Mouse (Mus musculus) subcutaneous adipose tissue, adult 2 months (tissue): ENCODE results near the gene Cul4a. TPM values are rescaled to one million over a fixed set of nuclear protein-coding genes. Genes with fewer than 3 reads are reported as not detected.

Source experiments
- polyA plus RNA-seq: library from polyadenylated mRNA; depleted of rRNA; stranded (reverse); fragments of >200 nt; gene quantifications from 2 replicates; pipeline ENCODE4 v1.2.3, GENCODE M21; 2012; ENCODE audit warnings: low replicate concordance; rRNA removed

Gene Cul4a
- polyA plus RNA-seq: 48.4 and 62.7 TPM in 2 replicates

DNA sequence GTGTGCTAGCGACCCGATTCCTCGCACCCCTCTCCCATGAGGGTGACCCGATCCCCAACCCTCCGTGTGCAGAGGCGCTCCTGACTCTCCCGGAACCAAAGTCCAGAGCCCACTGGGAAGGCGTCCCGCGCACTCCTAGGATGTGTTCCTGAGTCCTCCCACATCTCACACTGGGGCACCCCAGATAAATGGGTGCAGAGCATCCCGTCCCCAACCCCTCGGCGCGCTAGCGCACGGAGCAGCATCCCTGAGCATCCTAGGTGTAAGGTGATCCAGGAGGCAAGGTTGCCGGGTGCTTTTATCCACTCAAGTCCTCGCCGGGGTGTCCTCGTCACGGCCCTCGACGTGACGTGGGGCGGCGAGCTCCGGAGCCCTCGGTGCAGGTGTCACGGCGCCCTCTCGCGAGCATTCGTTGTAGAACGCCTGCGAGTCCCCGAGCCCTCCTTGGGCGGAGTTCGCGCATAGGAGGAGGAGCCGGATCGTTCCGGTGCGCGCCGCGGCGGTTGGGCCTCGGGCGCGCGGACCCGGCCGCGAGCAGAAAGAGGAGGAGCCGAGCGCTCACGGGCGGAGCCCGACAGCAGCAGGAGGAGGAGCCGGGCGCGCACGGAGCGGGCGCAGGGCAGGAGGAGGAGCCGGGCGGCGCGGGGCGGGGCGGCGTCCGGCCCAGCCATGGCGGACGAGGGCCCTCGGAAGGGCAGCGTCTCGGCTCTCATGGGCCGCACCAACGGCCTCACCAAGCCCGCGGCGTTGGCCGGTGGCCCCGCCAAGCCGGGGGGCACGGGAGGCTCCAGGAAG, at the start of gene Cul4a, which contains the start of gene Pcid2:
Cul4a (plus strand) TSS at position 535 of the 795 bp plus-strand sequence.
Pcid2 (minus strand) TSS at position 373 of the 795 bp plus-strand sequence.

DNA sequence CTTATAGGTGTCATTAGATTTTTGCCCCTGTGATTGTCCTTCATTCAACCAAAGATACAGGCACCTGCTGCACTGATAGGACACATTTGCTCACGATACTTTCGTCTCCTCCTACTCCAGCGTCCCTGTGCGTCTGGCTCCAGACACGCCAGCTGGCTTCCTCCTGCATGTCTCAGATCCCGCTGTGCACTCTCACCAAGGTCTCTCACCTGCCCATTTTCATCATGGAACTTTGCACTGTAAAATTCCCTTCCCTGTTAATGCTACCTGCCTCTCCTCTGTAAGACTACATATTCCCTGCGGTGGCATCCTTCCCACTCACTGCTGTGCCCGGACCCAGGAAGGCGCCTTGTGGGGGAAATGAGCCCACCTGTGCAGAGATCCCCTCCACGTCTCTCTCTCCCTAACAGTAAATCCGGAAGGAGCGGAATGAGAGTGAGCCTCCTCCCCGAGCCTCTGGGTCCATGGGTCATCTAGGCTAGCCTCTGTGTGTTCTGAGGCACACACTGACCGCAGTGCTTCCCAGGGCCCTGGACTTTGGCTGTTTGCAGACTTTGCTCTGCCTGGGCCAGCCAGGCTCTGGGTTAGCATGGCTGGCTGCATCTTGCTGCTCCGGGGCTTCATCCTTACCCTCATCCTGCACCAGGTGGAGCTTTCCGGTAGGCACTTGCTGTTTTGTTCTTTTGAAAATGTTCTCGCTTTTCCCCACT, 44.8 kb upstream of the Cul4a start, which contains the start of gene Proz:
Proz (plus strand) TSS at position 474 of the 710 bp plus-strand sequence.

DNA sequence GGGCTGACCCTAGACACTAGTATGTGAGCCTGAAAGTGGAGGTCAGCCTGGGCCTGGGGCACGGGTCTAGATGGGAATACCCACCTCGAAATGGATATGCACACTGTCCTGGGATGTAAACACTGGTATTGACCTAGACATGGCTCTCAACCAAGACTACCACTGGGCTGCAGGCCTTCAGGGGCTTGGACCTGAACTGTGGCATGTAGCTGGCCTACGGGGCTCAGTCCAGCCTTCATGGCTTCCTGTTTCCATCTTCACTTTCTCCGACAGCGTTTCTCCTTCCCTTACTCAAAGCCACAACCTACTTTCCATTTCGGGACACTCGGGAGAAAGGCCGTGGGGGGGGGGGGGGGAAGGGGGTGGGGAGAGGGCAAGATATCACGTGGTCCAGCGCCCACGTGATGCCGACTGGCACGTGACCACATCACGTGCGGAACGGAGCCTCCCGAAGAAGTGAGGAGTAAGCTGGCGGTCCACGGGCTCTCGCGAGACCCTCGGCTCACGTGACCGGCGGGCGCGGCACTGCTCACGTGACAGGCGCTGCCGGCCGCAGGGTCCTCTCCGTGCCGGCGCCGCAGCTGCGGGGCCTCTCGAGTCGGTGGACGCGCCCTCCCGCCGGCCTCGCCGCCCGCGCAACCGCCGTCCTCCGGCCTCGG, 53.4 kb downstream of the Cul4a start, which contains the start of gene Lamp1:
Lamp1 (plus strand) TSS at position 444 of the 659 bp plus-strand sequence.

Other genes starting within 250 kb of the Cul4a start
- 13.2 and 52.1 TPM in 2 replicates for gene Mcf2l, start 231.8 kb upstream of the Cul4a start, polyA plus RNA-seq
- 0.23 and 1.7 TPM in 2 replicates for gene F7, start 79.6 kb upstream of the Cul4a start, polyA plus RNA-seq
- gene F10, start 68.3 kb upstream of the Cul4a start, polyA plus RNA-seq: 0.73 and 2.3 TPM in 2 replicates
- 0.04 and 0.14 TPM in 2 replicates for gene Proz, start 44.7 kb upstream of the Cul4a start, polyA plus RNA-seq
- 23.3 and 28.9 TPM in 2 replicates for gene Pcid2, start 162 bp upstream of the Cul4a start, polyA plus RNA-seq
- 858 and 871 TPM in 2 replicates for gene Lamp1, start 53.5 kb downstream of the Cul4a start, polyA plus RNA-seq
- 15.5 and 25.4 TPM in 2 replicates for gene Grtp1, start 95.0 kb downstream of the Cul4a start, polyA plus RNA-seq
- gene Adprhl1, start 148.5 kb downstream of the Cul4a start, polyA plus RNA-seq: 0.41 and 1.9 TPM in 2 replicates
- gene Dcun1d2, start 182.5 kb downstream of the Cul4a start, polyA plus RNA-seq: 26.4 and 33.3 TPM in 2 replicates
- gene Tmco3, start 182.6 kb downstream of the Cul4a start, polyA plus RNA-seq: 41.9 and 43.8 TPM in 2 replicates
- gene Tfdp1, start 233.1 kb downstream of the Cul4a start, polyA plus RNA-seq: 42.8 and 94.6 TPM in 2 replicates